Mouse (Mus musculus) kidney, embryonic 15.5 days (tissue): ENCODE data around the gene Plcb4. TPM values are rescaled to one million over a fixed set of nuclear protein-coding genes. Genes with fewer than 3 reads are reported as not detected.

Experiments
- ATAC-seq: fragments of 200-750 bp; cut with Nextera tagmentation; replicated peaks from 2 replicates; pipeline ENCODE4 v1.8.0; 2017; ENCODE audit warnings: moderate TSS enrichment; ENCODE audit not compliant: low FRiP score
- H3K27ac ChIP-seq: fragments of 300-500 bp; sonication (generic); 2 replicates; pipeline ENCODE4 v1.5.1; 2015; ENCODE audit warnings: mild to moderate bottlenecking, inconsistent platforms
- H3K27me3 ChIP-seq: fragments of 300-500 bp; sonication (generic); 2 replicates; pipeline ENCODE4 v1.6.1; 2015; ENCODE audit warnings: inconsistent platforms
- H3K36me3 ChIP-seq: fragments of 300-500 bp; sonication (generic); 2 replicates; pipeline ENCODE4 v1.6.1; 2015; ENCODE audit warnings: inconsistent platforms
- H3K4me1 ChIP-seq: fragments of 300-500 bp; sonication (generic); 2 replicates; pipeline ENCODE4 v1.6.1; 2015; ENCODE audit warnings: inconsistent platforms
- H3K4me2 ChIP-seq: fragments of 300-500 bp; sonication (generic); 2 replicates; pipeline ENCODE4 v1.6.1; 2015; ENCODE audit warnings: moderate library complexity, mild to moderate bottlenecking, inconsistent platforms
- H3K4me3 ChIP-seq: fragments of 300-500 bp; sonication (generic); replicated peaks from 2 replicates; pipeline ENCODE4 v1.5.1; 2015; ENCODE audit warnings: mild to moderate bottlenecking, inconsistent platforms
- H3K9ac ChIP-seq: fragments of 300-500 bp; sonication (generic); 2 replicates; pipeline ENCODE4 v1.6.1; 2015; ENCODE audit warnings: mild to moderate bottlenecking, inconsistent platforms
- H3K9me3 ChIP-seq: fragments of 300-500 bp; sonication (generic); replicated peaks from 2 replicates; pipeline ENCODE4 v1.6.1; 2016; ENCODE audit warnings: inconsistent platforms
- WGBS: fragments of 180-500 bp; shearing (Covaris S2); methylation state at CpG from one replicate; pipeline ENCODE4 v1.1.7; 2015; ENCODE audit warnings: mixed read lengths; 5-methylcytosine and 5-hydroxymethylcytosine counted together
- polyA plus RNA-seq: library from polyadenylated mRNA; unstranded; fragments of >200 nt; fragmentation: Nextera tagmentation; extraction: Ambion mirVana; gene quantifications from 2 replicates; pipeline ENCODE4 v1.2.1, GENCODE M21; 2015

Gene Plcb4
- polyA plus RNA-seq, 1 experiment from 2014 or later, result 20.9 TPM

GRCm38 (mm10) chr2:135851964-135852363, 193.2 kb downstream of the Plcb4 start:
- peaks cover 3% of the 10 kb centered on the region; the same call in 1 of the 2 replicates for H3K4me1 ChIP-seq
- 74% methylated on average over 5 of the region's 5 CpGs for WGBS
- no peaks in the 10 kb centered on the region for H3K36me3 ChIP-seq
- no peak for ATAC-seq
- no peak overlapping the region for H3K4me2 ChIP-seq
- no peaks in the 10 kb centered on the region for H3K9me3 ChIP-seq
- no peak overlapping the region for H3K4me3 ChIP-seq
- H3K9ac ChIP-seq, result no peak overlapping the region
- peak overlapping the region; percentile 18; the same call in 1 of the 2 replicates for H3K27ac ChIP-seq
- H3K27me3 ChIP-seq, result no peaks in the 10 kb centered on the region

GRCm38 (mm10) chr2:135853085-135853484, 194.3 kb downstream of the Plcb4 start:
- no peak overlapping the region for H3K27ac ChIP-seq
- no peak for ATAC-seq
- WGBS, result 87% methylated on average over 2 of the region's 2 CpGs
- no peaks in the 10 kb centered on the region for H3K9me3 ChIP-seq
- H3K27me3 ChIP-seq, result no peaks in the 10 kb centered on the region
- no peak overlapping the region for H3K4me2 ChIP-seq
- H3K4me1 ChIP-seq, result peaks cover 3% of the 10 kb centered on the region; the same call in 1 of the 2 replicates
- H3K9ac ChIP-seq, result no peak overlapping the region
- no peak overlapping the region for H3K4me3 ChIP-seq
- no peaks in the 10 kb centered on the region for H3K36me3 ChIP-seq

GRCm38 (mm10) chr2:135854059-135854458, 195.2 kb downstream of the Plcb4 start:
- no peaks in the 10 kb centered on the region for H3K27me3 ChIP-seq
- WGBS, result 87% methylated on average over 2 of the region's 2 CpGs
- H3K36me3 ChIP-seq, result no peaks in the 10 kb centered on the region
- no peaks in the 10 kb centered on the region for H3K9me3 ChIP-seq
- H3K4me2 ChIP-seq, result no peak overlapping the region
- 0 out of 2 replicates have a peak, but pooled peaks cover 3% of the 10 kb centered on the region for H3K4me1 ChIP-seq
- H3K27ac ChIP-seq, result no peak overlapping the region
- ATAC-seq, result no peak
- H3K9ac ChIP-seq, result no peak overlapping the region
- no peak overlapping the region for H3K4me3 ChIP-seq

- no peak for ATAC-seq
Observed at GRCm38 (mm10) chr2:135855890-135856490, 197.2 kb downstream of the Plcb4 start.

GRCm38 (mm10) chr2:135856826-135857225, 198.0 kb downstream of the Plcb4 start:
- Histone ChIP-seq H3K4me1 (0 out of 2 replicates have a peak, but pooled peaks cover 3% of the 10 kb centered on the region), H3K4me3 (no peak overlapping the region)
- no peak for ATAC-seq

More at GRCm38 (mm10) chr2:135855890-135856490, 197.2 kb downstream of the Plcb4 start:
- WGBS, result 67% methylated on average over 6 of the region's 6 CpGs
- H3K9ac ChIP-seq, result no peak overlapping the region
- no peak overlapping the region for H3K4me2 ChIP-seq
- no peaks in the 10 kb centered on the region for H3K27me3 ChIP-seq
- 0 out of 2 replicates have a peak, but pooled peaks cover 3% of the 10 kb centered on the region for H3K4me1 ChIP-seq
- H3K27ac ChIP-seq, result no peak overlapping the region
- H3K36me3 ChIP-seq, result no peaks in the 10 kb centered on the region
- no peaks in the 10 kb centered on the region for H3K9me3 ChIP-seq
- H3K4me3 ChIP-seq, result no peak overlapping the region

GRCm38 (mm10) chr2:135861531-135862488, 203.0 kb downstream of the Plcb4 start:
- 90% methylated on average over 8 of the region's 8 CpGs for WGBS
- ATAC-seq, result no peak
- Histone ChIP-seq H3K4me3 (no peak overlapping the region), H3K4me2 (no peak overlapping the region), H3K4me1 (0 out of 2 replicates have a peak, but pooled peaks cover 3% of the 10 kb centered on the region), H3K27ac (no peak overlapping the region), H3K9me3 (no peaks in the 10 kb centered on the region), H3K27me3 (no peaks in the 10 kb centered on the region), H3K9ac (no peak overlapping the region), H3K36me3 (no peaks in the 10 kb centered on the region)

More at GRCm38 (mm10) chr2:135856826-135857225, 198.0 kb downstream of the Plcb4 start:
- H3K27me3 ChIP-seq, result no peaks in the 10 kb centered on the region
- H3K9ac ChIP-seq, result no peak overlapping the region
- H3K9me3 ChIP-seq, result no peaks in the 10 kb centered on the region
- no peaks in the 10 kb centered on the region for H3K36me3 ChIP-seq
- H3K4me2 ChIP-seq, result no peak overlapping the region
- WGBS, result 93% methylated on average over 2 of the region's 2 CpGs
- no peak overlapping the region for H3K27ac ChIP-seq

- ATAC-seq, result no peak
- Histone ChIP-seq H3K4me2 (no peak overlapping the region), H3K4me1 (0 out of 2 replicates have a peak, but pooled peaks cover 3% of the 10 kb centered on the region), H3K9me3 (no peaks in the 10 kb centered on the region), H3K27ac (no peak overlapping the region), H3K4me3 (no peak overlapping the region), H3K27me3 (no peaks in the 10 kb centered on the region), H3K36me3 (no peaks in the 10 kb centered on the region), H3K9ac (no peak overlapping the region)
- 70% methylated on average over 5 of the region's 5 CpGs for WGBS
Observed at GRCm38 (mm10) chr2:135862489-135863390, 203.9 kb downstream of the Plcb4 start.

- Histone ChIP-seq H3K36me3 (no peaks in the 10 kb centered on the region), H3K4me3 (no peak overlapping the region), H3K27ac (no peak overlapping the region), H3K4me2 (no peak overlapping the region), H3K9ac (no peak overlapping the region), H3K9me3 (no peaks in the 10 kb centered on the region), H3K4me1 (0 out of 2 replicates have a peak, but pooled peaks cover 3% of the 10 kb centered on the region), H3K27me3 (no peaks in the 10 kb centered on the region)
- ATAC-seq, result 0 out of 2 replicates have a peak, but pooled peaks have one; percentile 18
- 74% methylated on average over 4 of the region's 4 CpGs for WGBS
Observed at GRCm38 (mm10) chr2:135863391-135864076, 204.7 kb downstream of the Plcb4 start.

GRCm38 (mm10) chr2:135866421-135866820, 207.6 kb downstream of the Plcb4 start:
- ATAC-seq, result no peak
- WGBS, result 35% methylated on average over 9 of the region's 9 CpGs
- no peaks in the 10 kb centered on the region for H3K27me3 ChIP-seq
- no peak overlapping the region for H3K9ac ChIP-seq
- no peak overlapping the region for H3K4me2 ChIP-seq
- no peaks in the 10 kb centered on the region for H3K9me3 ChIP-seq
- no peaks in the 10 kb centered on the region for H3K36me3 ChIP-seq
- H3K4me3 ChIP-seq, result no peak overlapping the region
- H3K27ac ChIP-seq, result no peak overlapping the region
- 0 out of 2 replicates have a peak, but pooled peaks cover 3% of the 10 kb centered on the region for H3K4me1 ChIP-seq

- H3K27me3 ChIP-seq, result no peaks in the 10 kb centered on the region
- no peak overlapping the region for H3K4me3 ChIP-seq
- no peaks in the 10 kb centered on the region for H3K9me3 ChIP-seq
- H3K27ac ChIP-seq, result no peak overlapping the region
- H3K4me1 ChIP-seq, result 0 out of 2 replicates have a peak, but pooled peaks cover 3% of the 10 kb centered on the region
- H3K36me3 ChIP-seq, result no peaks in the 10 kb centered on the region
- H3K9ac ChIP-seq, result no peak overlapping the region
- no peak overlapping the region for H3K4me2 ChIP-seq
- no peak for ATAC-seq
- WGBS, result 64% methylated on average over 4 of the region's 4 CpGs
Observed at GRCm38 (mm10) chr2:135866838-135867237, 208.0 kb downstream of the Plcb4 start.

- H3K27ac ChIP-seq, result no peak overlapping the region
- no peak overlapping the region for H3K4me2 ChIP-seq
- ATAC-seq, result no peak
- H3K9me3 ChIP-seq, result no peaks in the 10 kb centered on the region
- H3K4me1 ChIP-seq, result 0 out of 2 replicates have a peak, but pooled peaks cover 6% of the 10 kb centered on the region
- H3K4me3 ChIP-seq, result no peak overlapping the region
- 91% methylated on average over 7 of the region's 7 CpGs for WGBS
- H3K27me3 ChIP-seq, result no peaks in the 10 kb centered on the region
- H3K9ac ChIP-seq, result no peak overlapping the region
- no peaks in the 10 kb centered on the region for H3K36me3 ChIP-seq
Observed at GRCm38 (mm10) chr2:135869637-135870036, 210.8 kb downstream of the Plcb4 start.
